Mouse (Mus musculus) hindbrain, postnatal 0 days (tissue): ENCODE measurements around the gene Auts2. TPM values are rescaled to one million over a fixed set of nuclear protein-coding genes. Genes with fewer than 3 reads are reported as not detected.
A peak's percentile ranks its signal among the peaks of the same experiment; 100 is the strongest.

Experiments used
- ATAC-seq: fragments of 200-750 bp; cut with Nextera tagmentation; 2 replicates; pipeline ENCODE4 v1.8.0; 2017; ENCODE audit warnings: mild to moderate bottlenecking, moderate TSS enrichment, moderate library complexity
- DNase-seq: peaks from one replicate; pipeline ENCODE4 v3.0.0-alpha.2; 2015; ENCODE audit warnings: low spot score
- H3K27ac ChIP-seq: fragments of 300-500 bp; sonication (generic); 2 replicates; pipeline ENCODE4 v1.5.1; 2014; ENCODE audit warnings: mild to moderate bottlenecking
- H3K27me3 ChIP-seq: fragments of 300-500 bp; sonication (generic); 2 replicates; pipeline ENCODE4 v1.6.1; 2014; ENCODE audit warnings: low read length, mixed read lengths; ENCODE audit not compliant: insufficient read depth
- H3K36me3 ChIP-seq: fragments of 300-500 bp; sonication (generic); 2 replicates; pipeline ENCODE4 v1.6.1; 2014; ENCODE audit warnings: low read length, mixed read lengths; ENCODE audit not compliant: insufficient read depth
- H3K4me1 ChIP-seq: fragments of 300-500 bp; sonication (generic); 2 replicates; pipeline ENCODE4 v1.6.1; 2014; ENCODE audit warnings: antibody characterized with exemption, low read length, mixed read lengths; ENCODE audit not compliant: insufficient read depth
- H3K4me2 ChIP-seq: fragments of 300-500 bp; sonication (generic); 2 replicates; pipeline ENCODE4 v1.6.1; 2014; ENCODE audit warnings: low read depth, mild to moderate bottlenecking, low read length, moderate library complexity, mixed read lengths
- H3K4me3 ChIP-seq: fragments of 300-500 bp; sonication (generic); 2 replicates; pipeline ENCODE4 v1.5.1; 2014; ENCODE audit warnings: low read length
- H3K9ac ChIP-seq: fragments of 300-500 bp; sonication (generic); replicated peaks from 2 replicates; pipeline ENCODE4 v1.6.1; 2014; ENCODE audit warnings: mild to moderate bottlenecking, low read length, moderate library complexity, mixed read lengths
- H3K9me3 ChIP-seq: fragments of 300-500 bp; sonication (generic); 2 replicates; pipeline ENCODE4 v1.6.1; 2016; ENCODE audit warnings: low read length, mixed read lengths
- CTCF ChIP-seq: IDR thresholded peaks from 2 replicates; pipeline ENCODE4 v1.5.1; 2016; ENCODE audit warnings: antibody characterized with exemption, control low read depth, low read depth
- WGBS: fragments of 180-500 bp; shearing (Covaris S2); extraction: QIAGEN DNeasy Blood & Tissue Kit; methylation state at CpG from one replicate; pipeline ENCODE4 v1.1.7; 2014; 5-methylcytosine and 5-hydroxymethylcytosine counted together
- polyA plus RNA-seq: library from polyadenylated mRNA; unstranded; fragments of >200 nt; fragmentation: Nextera tagmentation; extraction: Ambion mirVana; gene quantifications from 2 replicates; pipeline ENCODE4 v1.2.1, GENCODE M21; 2015
- total RNA-seq: library from RNA; depleted of rRNA; stranded (reverse); fragments of >200 nt; gene quantifications from 2 replicates; pipeline ENCODE4 v1.2.3, GENCODE M21; 2014

Gene Auts2
- total and polyA plus RNA-seq, 2 experiments from 2014 or later: 39.3 to 54.9 TPM

GRCm38 (mm10) chr5:131631998-131632379, 911.2 kb downstream of the Auts2 start:
- DNase-seq (no peak), ATAC-seq (no peak)
- TF ChIP-seq CTCF: no peak
- Histone ChIP-seq H3K9me3 (no peaks in the 10 kb centered on the region), H3K4me3 (no peak overlapping the region), H3K27me3 (no peaks in the 10 kb centered on the region), H3K4me1 (peaks cover 18% of the 10 kb centered on the region; the same call in 1 of the 2 replicates), H3K4me2 (no peak overlapping the region), H3K27ac (no peak overlapping the region), H3K9ac (no peak overlapping the region), H3K36me3 (no peaks in the 10 kb centered on the region)
- 66% methylated on average over 4 of the region's 4 CpGs for WGBS

DNA sequence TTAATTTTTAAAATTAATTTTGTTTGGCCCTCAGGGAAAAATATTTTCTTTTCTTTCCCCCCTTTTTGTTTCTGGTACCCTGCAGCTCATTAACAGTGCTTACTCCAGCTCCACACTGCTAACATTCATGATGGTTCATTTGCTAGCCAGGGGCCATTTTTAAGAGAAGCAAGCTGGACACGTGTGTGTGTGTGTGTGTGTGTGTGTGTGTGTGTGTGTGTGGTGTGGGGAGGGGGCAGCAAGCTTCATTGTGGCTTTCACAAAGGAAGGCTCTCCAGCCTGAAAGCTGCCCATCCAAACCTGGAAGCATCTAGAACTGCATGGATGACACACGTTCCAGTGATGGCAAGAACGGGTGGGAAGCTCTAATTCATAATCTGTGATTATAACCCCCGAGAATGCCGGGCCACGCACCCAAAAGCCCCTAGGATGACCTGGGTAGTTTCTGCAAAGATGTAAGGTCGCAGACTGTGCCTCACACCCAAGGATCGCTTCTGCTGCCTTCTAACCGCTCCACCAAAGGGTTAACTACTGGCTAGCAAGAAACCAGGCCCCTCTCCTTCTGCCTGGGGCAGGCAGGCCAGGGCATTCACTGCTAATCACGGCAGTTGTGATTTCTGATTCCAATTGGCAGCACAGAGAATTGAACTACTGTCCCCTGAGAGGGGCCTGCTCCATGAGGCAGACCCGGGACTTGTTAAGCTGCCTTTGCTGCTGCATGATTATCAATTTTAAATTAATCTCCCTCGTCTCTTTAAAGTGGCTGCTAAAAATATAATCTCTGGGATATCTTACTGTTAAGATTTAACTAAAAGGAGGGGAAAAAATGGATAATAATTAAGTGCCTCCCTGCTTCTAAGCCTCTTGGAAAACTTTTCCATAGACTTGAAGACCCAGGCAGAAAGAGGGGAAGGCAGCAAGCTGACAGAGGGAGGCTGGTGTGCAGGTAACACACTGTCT, 911.8 kb downstream of the Auts2 start:
- H3K4me1 ChIP-seq: peaks cover 18% of the 10 kb centered on the region; the same call in 1 of the 2 replicates
- no peaks in the 10 kb centered on the region for H3K36me3 ChIP-seq
- H3K9ac ChIP-seq: no peak overlapping the region
- H3K27me3 ChIP-seq: no peaks in the 10 kb centered on the region
- 32% methylated on average over 12 of the region's 12 CpGs for WGBS
- no peak for TF ChIP-seq CTCF
- DNase-seq (peak; percentile 49), ATAC-seq (no peak)
- H3K4me2 ChIP-seq: no peak overlapping the region
- no peak overlapping the region for H3K27ac ChIP-seq
- no peak overlapping the region for H3K4me3 ChIP-seq
- H3K9me3 ChIP-seq: no peaks in the 10 kb centered on the region

GRCm38 (mm10) chr5:131630577-131630976, 912.6 kb downstream of the Auts2 start:
- Histone ChIP-seq H3K4me1 (peaks cover 18% of the 10 kb centered on the region; the same call in 1 of the 2 replicates), H3K27me3 (no peaks in the 10 kb centered on the region), H3K4me2 (no peak overlapping the region), H3K4me3 (no peak overlapping the region), H3K27ac (no peak overlapping the region), H3K36me3 (no peaks in the 10 kb centered on the region), H3K9me3 (no peaks in the 10 kb centered on the region), H3K9ac (no peak overlapping the region)
- TF ChIP-seq CTCF: no peak
- 13% methylated on average over 7 of the region's 7 CpGs for WGBS
- no peak for ATAC-seq
- DNase-seq: peak; percentile 73

DNA sequence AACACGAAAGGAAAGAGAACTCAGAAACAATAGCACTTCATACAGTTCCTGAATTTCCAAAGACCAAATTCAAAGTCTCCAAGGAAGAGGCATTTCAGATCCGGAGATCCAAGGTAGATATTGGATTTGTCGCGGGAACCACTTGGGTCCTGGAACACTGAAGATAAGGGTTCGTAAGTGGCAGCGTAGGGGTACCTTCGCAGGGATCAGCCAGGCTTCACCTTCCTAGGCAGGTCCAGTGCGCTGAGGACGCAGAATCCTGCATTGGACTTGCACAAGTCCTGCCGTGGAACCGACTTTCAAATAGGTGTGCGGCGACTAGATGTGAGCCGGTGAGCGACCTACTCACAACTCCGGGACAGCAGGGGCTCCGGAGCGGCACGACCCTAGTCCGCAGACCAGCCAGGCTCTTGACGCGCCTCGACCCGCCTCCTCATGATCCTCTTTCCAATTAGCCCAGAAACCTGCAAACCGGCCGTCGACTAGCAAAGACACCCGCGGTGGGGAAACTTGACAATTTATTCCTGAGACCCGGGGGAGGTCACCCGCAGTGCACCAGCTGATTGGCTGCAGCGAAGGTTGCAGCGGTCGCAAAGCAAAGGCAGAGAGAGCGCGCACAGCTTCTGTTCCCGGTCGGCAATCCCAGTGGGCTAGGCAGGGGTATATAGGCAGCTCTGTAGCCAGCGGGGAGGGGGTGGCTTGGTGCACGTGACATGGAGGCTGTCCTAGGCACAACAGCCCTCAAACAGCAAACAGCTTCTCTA, 926.8 kb downstream of the Auts2 start:
- ATAC-seq (peak; percentile 43; the same call in 1 of the 2 replicates), DNase-seq (peak; percentile 52)
- Histone ChIP-seq H3K4me2 (peak overlapping the region; percentile 61), H3K36me3 (no peaks in the 10 kb centered on the region), H3K4me3 (peak overlapping the region; percentile 38), H3K27ac (peak overlapping the region; percentile 32; the same call in 1 of the 2 replicates), H3K9ac (peak overlapping the region; percentile 28; the same call in 1 of the 2 replicates), H3K9me3 (no peaks in the 10 kb centered on the region), H3K27me3 (no peaks in the 10 kb centered on the region), H3K4me1 (0 out of 2 replicates have a peak, but pooled peaks cover 7% of the 10 kb centered on the region)
- WGBS: 6% methylated on average over 40 of the region's 40 CpGs
- TF ChIP-seq CTCF: no peak

- no peak for TF ChIP-seq CTCF
- 83% methylated on average over 2 of the region's 2 CpGs for WGBS
- no peak overlapping the region for H3K27ac ChIP-seq
- 0 out of 2 replicates have a peak, but pooled peaks cover 7% of the 10 kb centered on the region for H3K4me1 ChIP-seq
- no peak overlapping the region for H3K4me3 ChIP-seq
- no peak overlapping the region for H3K9ac ChIP-seq
- H3K4me2 ChIP-seq: peak overlapping the region; percentile 37
- DNase-seq (no peak), ATAC-seq (no peak)
- H3K9me3 ChIP-seq: no peaks in the 10 kb centered on the region
- no peaks in the 10 kb centered on the region for H3K27me3 ChIP-seq
- no peaks in the 10 kb centered on the region for H3K36me3 ChIP-seq
Observed at GRCm38 (mm10) chr5:131614238-131614637, 928.9 kb downstream of the Auts2 start.

- no peak for ATAC-seq
- Histone ChIP-seq H3K36me3 (no peaks in the 10 kb centered on the region), H3K27me3 (no peaks in the 10 kb centered on the region), H3K4me3 (no peak overlapping the region), H3K9me3 (no peaks in the 10 kb centered on the region), H3K4me1 (0 out of 2 replicates have a peak, but pooled peaks cover 7% of the 10 kb centered on the region), H3K4me2 (peak overlapping the region; percentile 37; the same call in 1 of the 2 replicates), H3K9ac (no peak overlapping the region), H3K27ac (no peak overlapping the region)
- no peak for TF ChIP-seq CTCF
- no peak for DNase-seq
- WGBS: 79% methylated on average over 3 of the region's 3 CpGs
Observed at GRCm38 (mm10) chr5:131613301-131613700, 929.8 kb downstream of the Auts2 start.
